ENCODE assay signal across 10 mouse cellular contexts in the genomic region with DNA sequence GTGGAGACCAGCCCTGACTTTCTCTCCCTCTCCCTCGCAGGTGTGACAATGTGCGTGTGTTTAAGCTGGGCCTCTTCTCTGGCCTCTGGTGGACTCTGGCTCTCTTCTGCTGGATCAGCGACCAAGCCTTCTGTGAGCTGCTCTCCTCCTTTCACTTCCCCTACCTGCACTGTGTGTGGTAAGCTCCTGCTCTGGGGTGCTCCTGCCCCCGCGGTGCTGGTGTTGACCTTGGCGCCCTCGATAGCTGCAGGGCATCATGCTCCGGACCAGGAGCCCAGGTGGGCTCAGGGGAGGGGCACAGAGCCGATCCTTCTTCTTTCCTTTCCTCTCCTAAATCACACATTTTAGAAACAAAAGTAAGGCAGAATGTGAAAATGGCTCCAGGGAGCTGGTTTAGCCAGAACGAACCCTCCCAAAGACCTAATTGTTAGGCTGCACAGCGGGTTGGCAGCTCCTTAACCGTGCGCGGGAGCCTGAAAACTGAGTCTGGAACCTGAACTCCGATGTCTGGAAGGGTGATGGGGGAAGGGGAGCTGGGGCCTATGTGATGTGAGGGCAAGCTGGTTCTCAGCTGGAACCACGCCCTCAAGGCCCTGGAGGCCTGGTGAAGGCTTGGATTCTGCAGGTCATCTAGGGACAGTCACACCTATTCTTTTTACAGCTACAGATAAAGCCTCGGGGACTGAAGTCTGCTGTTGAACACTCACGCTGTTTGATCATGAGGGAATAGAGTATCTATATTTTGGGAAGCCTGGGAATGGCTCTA. TPM values are rescaled to one million over a fixed set of nuclear protein-coding genes. Genes with fewer than 3 reads are reported as not detected.
DNase-seq lines count a peak whose midpoint lies in the region; ATAC-seq and TF ChIP-seq lines count a peak whose summit lies in the region.
"Had no signal": no experiment of that assay in that cellular context is flagged by ENCODE, and none has a peak within 500 bp of the region (broad histone marks: within the 10 kb centered on the region; RNA-seq: fewer than 3 reads in every experiment).

No protein-coding gene starts in this region.

- H3K9me3 ChIP-seq in liver, embryonic 13.5 days (replicated peaks) = no peaks in the 10 kb centered on the region
- no peaks in the 10 kb centered on the region for H3K9me3 ChIP-seq in liver, embryonic 12.5 days (replicated peaks)
- H3K9me3 ChIP-seq in heart, postnatal 0 days (replicated peaks; ENCODE audit: control insufficient read depth, low read length) = no peaks in the 10 kb centered on the region
- no peaks in the 10 kb centered on the region for H3K9me3 ChIP-seq in neural tube, embryonic 12.5 days

- no peak overlapping the region for H3K27ac ChIP-seq in liver, embryonic 13.5 days
- no peak overlapping the region for H3K27ac ChIP-seq in liver, embryonic 12.5 days
- no peak overlapping the region for H3K27ac ChIP-seq in heart, postnatal 0 days (ENCODE audit: low read depth)
- no peak overlapping the region for H3K27ac ChIP-seq in neural tube, embryonic 12.5 days

- H3K27me3 ChIP-seq in liver, embryonic 13.5 days = no peaks in the 10 kb centered on the region
- H3K27me3 ChIP-seq in liver, embryonic 12.5 days (replicated peaks) = no peaks in the 10 kb centered on the region
- H3K27me3 ChIP-seq in heart, postnatal 0 days (ENCODE audit: control insufficient read depth, insufficient read depth, low read length) = no peaks in the 10 kb centered on the region
- no peaks in the 10 kb centered on the region for H3K27me3 ChIP-seq in neural tube, embryonic 12.5 days (replicated peaks)

- WGBS in liver, embryonic 13.5 days (ENCODE audit: insufficient replicate concordance) = 47% methylated on average over 18 of the region's 18 CpGs
- WGBS in liver, embryonic 12.5 days (ENCODE audit: insufficient replicate concordance) = 43% methylated on average over 18 of the region's 18 CpGs
- 46% methylated on average over 18 of the region's 18 CpGs for WGBS in heart, postnatal 0 days
- 13% methylated on average over 18 of the region's 18 CpGs for WGBS in neural tube, embryonic 12.5 days

- H3K36me3 ChIP-seq in liver, embryonic 13.5 days = no peaks in the 10 kb centered on the region
- H3K36me3 ChIP-seq in liver, embryonic 12.5 days = no peaks in the 10 kb centered on the region
- peaks cover 10% of the 10 kb centered on the region; the same call in 1 of the 2 replicates for H3K36me3 ChIP-seq in heart, postnatal 0 days (replicated peaks; ENCODE audit: control insufficient read depth, insufficient read depth, low read length)
- H3K36me3 ChIP-seq in neural tube, embryonic 12.5 days = no peaks in the 10 kb centered on the region

- ATAC-seq in liver, embryonic 13.5 days (ENCODE audit: low read depth) = no peak
- no peak for ATAC-seq in liver, embryonic 12.5 days
- ATAC-seq in heart, postnatal 0 days (ENCODE audit: insufficient read depth, low read depth) = peak; percentile 69
- no peak for ATAC-seq in neural tube, embryonic 12.5 days (ENCODE audit: low FRiP score, low read depth)

- peaks cover 7% of the 10 kb centered on the region for H3K4me1 ChIP-seq in liver, embryonic 13.5 days (replicated peaks)
- H3K4me1 ChIP-seq in liver, embryonic 12.5 days = peaks cover 10% of the 10 kb centered on the region
- H3K4me1 ChIP-seq in heart, postnatal 0 days (ENCODE audit: control insufficient read depth, insufficient read depth) = no peaks in the 10 kb centered on the region
- peaks cover 5% of the 10 kb centered on the region for H3K4me1 ChIP-seq in neural tube, embryonic 12.5 days

- H3K4me2 ChIP-seq in liver, embryonic 13.5 days = peak overlapping the region; percentile 15; the same call in 1 of the 2 replicates
- no peak overlapping the region for H3K4me2 ChIP-seq in liver, embryonic 12.5 days
- H3K4me2 ChIP-seq in heart, postnatal 0 days (ENCODE audit: low read depth, low read length) = no peak overlapping the region
- peak overlapping the region; percentile 32 for H3K4me2 ChIP-seq in neural tube, embryonic 12.5 days (replicated peaks)

- no peak overlapping the region for H3K9ac ChIP-seq in liver, embryonic 13.5 days
- H3K9ac ChIP-seq in liver, embryonic 12.5 days = no peak overlapping the region
- no peak overlapping the region for H3K9ac ChIP-seq in heart, postnatal 0 days (replicated peaks; ENCODE audit: low read depth, low read length)
- no peak overlapping the region for H3K9ac ChIP-seq in neural tube, embryonic 12.5 days

- no peak overlapping the region for H3K4me3 ChIP-seq in liver, embryonic 13.5 days (replicated peaks)
- no peak overlapping the region for H3K4me3 ChIP-seq in liver, embryonic 12.5 days
- no peak overlapping the region for H3K4me3 ChIP-seq in heart, postnatal 0 days (ENCODE audit: low read depth, low read length)
- H3K4me3 ChIP-seq in neural tube, embryonic 12.5 days = no peak overlapping the region
- H3K4me3 ChIP-seq: erythroblast, embryonic 14.5 days had no signal

- no peak for TF ChIP-seq CTCF in heart, postnatal 0 days (IDR thresholded peaks at IDR 0.05; ENCODE audit: low read depth)

- no peak for TF ChIP-seq EP300 in heart, postnatal 0 days (IDR thresholded peaks at IDR 0.05; ENCODE audit: low read depth)

- no peak for DNase-seq in liver, embryonic 13.5 days
- peak; percentile 68 for DNase-seq in embryo, embryonic 10 days (ENCODE audit: low spot score)
- DNase-seq in heart, postnatal 0 days (ENCODE audit: low spot score) = peak; percentile 22
- DNase-seq in adrenal gland, adult 18-20 months (ENCODE audit: low spot score in 2 of 2) = no peak
- no peak for DNase-seq in urinary bladder, adult 18-20 months (ENCODE audit: low spot score in 2 of 2)
- DNase-seq: adrenal gland, adult 8-10 months; right cerebral cortex, adult 18-20 months had no signal

RNA-seq across cellular contexts. Expression of a gene that starts 37.6 kb away (rescaled TPM):
- polyA plus RNA-seq in liver, embryonic 13.5 days (2015; fragmentation: Nextera tagmentation; extraction: Ambion mirVana) = 5.3 and 6.7 TPM in 2 replicates
- 8.1 and 8.4 TPM in 2 replicates for polyA plus RNA-seq in liver, embryonic 12.5 days (2016; fragmentation: Nextera tagmentation; extraction: Ambion mirVana)
- total RNA-seq in heart, postnatal 0 days (2014; rRNA removed; ENCODE audit: low replicate concordance) = 42.9 and 71.1 TPM in 2 replicates
- polyA plus RNA-seq in heart, postnatal 0 days (2015; fragmentation: Nextera tagmentation; extraction: Ambion mirVana) = 21.3 and 23.4 TPM in 2 replicates
- 13.0 and 14.0 TPM in 2 replicates for polyA plus RNA-seq in neural tube, embryonic 12.5 days (2016; fragmentation: Nextera tagmentation; extraction: Ambion mirVana)
- 10 to 100 TPM; 20.5 to 36.3 TPM for total RNA-seq in adrenal gland, adult 18-20 months (2021)

RNA-seq across cellular contexts. Expression of a gene that starts 54.5 kb away (rescaled TPM):
- polyA plus RNA-seq in liver, embryonic 13.5 days (2015; fragmentation: Nextera tagmentation; extraction: Ambion mirVana) = 624 and 653 TPM in 2 replicates
- 704 and 734 TPM in 2 replicates for polyA plus RNA-seq in liver, embryonic 12.5 days (2016; fragmentation: Nextera tagmentation; extraction: Ambion mirVana)
- 1,057 and 1,230 TPM in 2 replicates for total RNA-seq in heart, postnatal 0 days (2014; rRNA removed; ENCODE audit: low replicate concordance)
- polyA plus RNA-seq in heart, postnatal 0 days (2015; fragmentation: Nextera tagmentation; extraction: Ambion mirVana) = 324 and 335 TPM in 2 replicates
- 495 and 518 TPM in 2 replicates for polyA plus RNA-seq in neural tube, embryonic 12.5 days (2016; fragmentation: Nextera tagmentation; extraction: Ambion mirVana)
- 100 to 1,000 TPM; 850 to 888 TPM for total RNA-seq in adrenal gland, adult 18-20 months (2021)

Comparison
In these comparisons a context has a peak if more than half of its experiments do, and no peak if none do; other contexts are left out.
1. H3K4me2 ChIP-seq: peak in liver, embryonic 13.5 days (single experiment) and neural tube, embryonic 12.5 days (single experiment); none in liver, embryonic 12.5 days (single experiment) and heart, postnatal 0 days (single experiment).
2. DNase-seq: peak in embryo, embryonic 10 days (single experiment) and heart, postnatal 0 days (single experiment); none in liver, embryonic 13.5 days (single experiment), adrenal gland, adult 18-20 months (0 of 2) and urinary bladder, adult 18-20 months (0 of 2).